Mouse (Mus musculus): ENCODE results near the gene Otor. TPM values are rescaled to one million over a fixed set of nuclear protein-coding genes. Genes with fewer than 3 reads are reported as not detected.

Otor gene
- polyA plus RNA-seq, 1 experiment = not detected

DNA sequence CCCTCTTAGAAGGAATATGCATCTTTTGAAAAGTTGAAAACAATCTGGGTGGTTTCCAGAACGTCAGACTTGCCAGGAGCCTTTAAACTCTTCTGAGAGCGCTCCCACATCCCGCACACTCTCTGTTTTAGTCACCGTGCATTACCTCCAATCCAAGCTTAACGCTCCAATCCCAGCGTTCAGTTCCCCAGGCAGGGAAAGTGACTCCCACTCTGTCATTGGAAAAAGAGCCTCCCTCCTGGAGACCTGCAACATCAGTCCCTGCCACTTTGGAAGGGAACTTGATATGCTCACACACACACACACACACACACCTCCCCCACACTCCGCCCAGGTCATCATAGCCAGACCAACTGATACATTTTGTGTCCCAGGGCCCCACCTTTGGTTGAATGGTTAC, 39.9 kb downstream of the Otor start:
- no peak for DNase-seq (ENCODE audit: extremely low spot score in 1 of 2, low spot score in 1 of 2)

DNA sequence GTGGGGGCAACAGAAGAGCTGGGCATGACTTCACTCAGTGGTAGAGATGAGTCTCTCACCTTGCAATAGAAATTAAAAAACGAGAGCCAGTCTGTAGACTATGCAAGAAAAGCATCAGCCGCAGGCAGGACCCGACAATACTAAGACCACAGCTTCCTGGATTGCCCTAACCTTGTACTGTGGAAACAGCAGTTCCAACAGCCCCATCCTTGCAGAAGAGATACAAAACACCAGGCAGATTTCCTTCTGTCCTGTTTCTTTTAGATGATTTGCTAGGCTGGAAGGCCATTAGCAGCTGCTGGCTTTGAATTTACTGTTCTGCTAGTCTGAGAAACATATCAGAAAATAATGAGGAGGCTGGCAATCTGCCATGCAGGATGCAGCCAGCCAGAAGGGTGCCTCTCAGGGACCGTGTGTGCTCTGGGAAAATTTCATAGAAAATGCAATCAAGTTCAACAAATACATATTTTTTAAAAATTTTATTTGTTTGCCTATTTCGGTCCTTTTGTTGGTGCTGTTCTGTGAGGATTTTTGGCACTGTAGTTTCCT, 52.9 kb downstream of the Otor start:
- DNase-seq (ENCODE audit: extremely low spot score in 1 of 2, low spot score in 1 of 2) = peak in 1 of 2 experiments; percentile 17

Other genes starting within 250 kb of the Otor start
- 6.6 and 8.0 TPM in 2 replicates for gene Kif16b, start 176.9 kb upstream of the Otor start, polyA plus RNA-seq (2012; rRNA removed)
- gene Snrpb2, start 15.4 kb upstream of the Otor start, polyA plus RNA-seq (2012; rRNA removed) = 25.5 and 27.6 TPM in 2 replicates

All from frontal cortex, adult 2 months (tissue).